Mouse (Mus musculus) forebrain, embryonic 10.5 days (tissue): ENCODE measurements around the gene Cfap221. TPM values are rescaled to one million over a fixed set of nuclear protein-coding genes. Genes with fewer than 3 reads are reported as not detected.

Source experiments
- DNase-seq: peaks from one replicate; pipeline ENCODE4 v3.0.0-alpha.2; 2017; ENCODE audit warnings: low spot score; ENCODE audit errors: extremely low spot score
- H3K27ac ChIP-seq: fragments of 300-500 bp; sonication (generic); 2 replicates; pipeline ENCODE4 v1.5.1; 2016; ENCODE audit warnings: mild to moderate bottlenecking
- H3K27me3 ChIP-seq: fragments of 300-500 bp; sonication (generic); 2 replicates; pipeline ENCODE4 v1.6.1; 2016; ENCODE audit warnings: mild to moderate bottlenecking; ENCODE audit not compliant: poor library complexity, severe bottlenecking
- H3K36me3 ChIP-seq: fragments of 300-500 bp; sonication (generic); replicated peaks from 2 replicates; pipeline ENCODE4 v1.6.1; 2016; ENCODE audit warnings: mild to moderate bottlenecking, moderate library complexity
- H3K4me1 ChIP-seq: fragments of 300-500 bp; sonication (generic); 2 replicates; pipeline ENCODE4 v1.6.1; 2016
- H3K4me3 ChIP-seq: fragments of 300-500 bp; sonication (generic); 2 replicates; pipeline ENCODE4 v1.5.1; 2016; ENCODE audit warnings: mild to moderate bottlenecking, moderate library complexity
- H3K9me3 ChIP-seq: fragments of 300-500 bp; sonication (generic); 2 replicates; pipeline ENCODE4 v1.6.1; 2016; ENCODE audit warnings: mild to moderate bottlenecking, moderate library complexity
- WGBS: fragments of 180-500 bp; shearing (Covaris S2); methylation state at CpG from one replicate; pipeline ENCODE4 v1.1.7; 2016; 5-methylcytosine and 5-hydroxymethylcytosine counted together
- polyA plus RNA-seq: library from polyadenylated mRNA; unstranded; fragments of >200 nt; fragmentation: Nextera tagmentation; extraction: Ambion mirVana; gene quantifications from 2 replicates; pipeline ENCODE4 v1.2.1, GENCODE M21; 2016

Cfap221 gene
- polyA plus RNA-seq, 1 experiment from 2014 or later, result 0.16 TPM

DNA sequence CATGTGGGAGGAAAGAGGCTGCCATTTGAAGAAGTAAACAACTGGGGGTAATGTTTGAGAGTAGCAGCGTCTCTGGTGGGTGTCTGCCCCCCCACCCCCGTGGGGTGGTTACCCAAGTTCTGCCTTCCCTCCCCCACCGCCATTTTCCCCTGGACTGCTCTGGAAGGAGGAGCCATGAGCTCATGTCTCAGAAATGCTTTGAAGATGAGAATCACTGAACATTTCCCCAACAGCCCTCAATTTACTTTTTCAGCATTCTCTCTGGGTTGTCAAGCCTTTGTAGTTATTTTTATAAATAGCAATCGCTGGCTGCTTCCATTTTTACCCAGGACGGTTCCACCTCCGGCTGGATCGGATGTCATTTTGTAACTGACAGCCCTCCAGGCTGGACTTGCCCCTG is 110.7 kb downstream of the Cfap221 start:
- no peaks in the 10 kb centered on the region for H3K27me3 ChIP-seq
- no peaks in the 10 kb centered on the region for H3K9me3 ChIP-seq
- no peak overlapping the region for H3K4me3 ChIP-seq
- WGBS, result 86% methylated on average over 7 of the region's 7 CpGs
- DNase-seq, result no peak
- H3K4me1 ChIP-seq, result peaks cover 7% of the 10 kb centered on the region
- H3K27ac ChIP-seq, result no peak overlapping the region
- H3K36me3 ChIP-seq, result no peaks in the 10 kb centered on the region

GRCm38 (mm10) chr1:119884272-119884671 is 112.8 kb downstream of the Cfap221 start:
- Histone ChIP-seq H3K36me3 (no peaks in the 10 kb centered on the region), H3K27me3 (no peaks in the 10 kb centered on the region), H3K4me1 (peaks cover 7% of the 10 kb centered on the region), H3K9me3 (no peaks in the 10 kb centered on the region), H3K27ac (no peak overlapping the region), H3K4me3 (no peak overlapping the region)
- DNase-seq, result no peak
- WGBS, result 93% methylated on average over 3 of the region's 3 CpGs

DNA sequence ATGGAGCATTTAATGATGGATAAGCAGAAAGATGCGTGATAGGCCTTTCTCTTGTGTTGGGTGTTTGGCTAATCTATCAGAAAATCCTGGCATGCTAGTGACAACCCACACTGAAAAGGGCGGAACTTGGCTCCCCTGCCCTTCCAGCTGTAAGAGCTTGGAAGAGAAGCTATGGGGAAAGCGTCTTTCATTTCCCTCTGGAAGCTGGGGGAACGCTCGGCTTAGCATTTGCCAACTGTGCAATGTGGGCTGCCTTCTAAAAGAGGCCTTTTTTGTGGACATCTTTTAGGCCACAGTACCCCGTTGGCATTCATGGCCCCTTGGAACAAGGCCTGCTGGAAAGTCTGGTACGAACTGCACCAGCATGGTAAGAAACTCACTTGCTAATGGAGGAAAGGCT is 118.1 kb downstream of the Cfap221 start:
- Histone ChIP-seq H3K4me1 (peaks cover 6% of the 10 kb centered on the region; the same call in 1 of the 2 replicates), H3K9me3 (no peaks in the 10 kb centered on the region), H3K36me3 (no peaks in the 10 kb centered on the region), H3K27ac (no peak overlapping the region), H3K27me3 (no peaks in the 10 kb centered on the region), H3K4me3 (no peak overlapping the region)
- DNase-seq, result no peak
- WGBS, result 87% methylated on average over 7 of the region's 7 CpGs

DNA sequence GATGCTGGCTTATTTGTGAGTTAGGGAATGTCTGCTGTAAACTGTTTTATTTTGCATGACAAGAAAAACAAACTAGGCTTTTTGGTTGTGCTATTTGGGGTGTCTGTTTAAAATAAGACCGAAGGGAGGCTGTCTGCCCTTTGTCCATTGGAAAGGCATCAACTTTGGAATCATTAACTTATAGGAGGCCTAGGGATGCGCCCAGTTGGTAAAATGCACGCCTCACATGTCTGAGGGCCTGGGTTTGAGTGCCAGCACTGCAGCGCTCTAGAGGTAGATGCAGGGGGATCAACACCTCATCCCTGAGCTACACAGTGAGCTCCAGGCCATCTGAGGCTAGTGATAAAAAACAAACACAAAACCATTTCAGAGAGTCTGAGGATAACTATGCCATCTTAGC is 119.6 kb downstream of the Cfap221 start:
- no peaks in the 10 kb centered on the region for H3K27me3 ChIP-seq

More for the DNA sequence above, 119.6 kb downstream of the Cfap221 start:
- Histone ChIP-seq H3K9me3 (no peaks in the 10 kb centered on the region), H3K36me3 (no peaks in the 10 kb centered on the region), H3K4me1 (peaks cover 6% of the 10 kb centered on the region; the same call in 1 of the 2 replicates), H3K27ac (no peak overlapping the region), H3K4me3 (no peak overlapping the region)
- no peak for DNase-seq
- 94% methylated on average over 4 of the region's 4 CpGs for WGBS

Other genes starting within 250 kb of the Cfap221 start
- 7.6 and 8.2 TPM in 2 replicates for gene Ptpn4, start 159.6 kb downstream of the Cfap221 start, polyA plus RNA-seq
- gene Tmem177, start 84.0 kb downstream of the Cfap221 start, polyA plus RNA-seq, result 10.0 and 11.2 TPM in 2 replicates
- 0.16 and 0.17 TPM in 2 replicates for gene Sctr, start 9.7 kb upstream of the Cfap221 start, polyA plus RNA-seq
- gene Tmem37, start 76.8 kb upstream of the Cfap221 start, polyA plus RNA-seq, result 6.7 TPM in 2 replicates
- 797 and 870 TPM in 2 replicates for gene Dbi, start 123.8 kb upstream of the Cfap221 start, polyA plus RNA-seq
- gene 3110009E18Rik, start 124.0 kb upstream of the Cfap221 start, polyA plus RNA-seq, result 21.6 and 22.7 TPM in 2 replicates